Mouse (Mus musculus) retina, postnatal 7 days (tissue): Measurements from ENCODE around the gene A930033H14Rik.

ENCODE experiments used
- DNase-seq: peaks from one replicate; pipeline ENCODE4 v3.0.0-alpha.2; 2012; ENCODE audit warnings: low read depth, low spot score

The A930033H14Rik gene

GRCm38 (mm10) chr10:69212542-69213440 is at the start of gene A930033H14Rik:
TSS of gene A930033H14Rik (minus strand) at chr10:69213098.
- peak; percentile 84 for DNase-seq

- no peak for DNase-seq
Measured at GRCm38 (mm10) chr10:69259929-69260328, 47.0 kb upstream of the A930033H14Rik start.

GRCm38 (mm10) chr10:69259161-69259560 is 46.3 kb upstream of the A930033H14Rik start:
- no peak for DNase-seq

GRCm38 (mm10) chr10:69258588-69258987 is 45.7 kb upstream of the A930033H14Rik start:
- DNase-seq, result no peak

- no peak for DNase-seq
Measured at GRCm38 (mm10) chr10:69257592-69258133, 44.8 kb upstream of the A930033H14Rik start.

- no peak for DNase-seq
Measured at GRCm38 (mm10) chr10:69255594-69255993, 42.7 kb upstream of the A930033H14Rik start.

- peak; percentile 30 for DNase-seq
Measured at GRCm38 (mm10) chr10:69254390-69254847, 41.5 kb upstream of the A930033H14Rik start.

GRCm38 (mm10) chr10:69253686-69254080 is 40.8 kb upstream of the A930033H14Rik start:
- no peak for DNase-seq

GRCm38 (mm10) chr10:69253075-69253685 is 40.3 kb upstream of the A930033H14Rik start:
- no peak for DNase-seq

- no peak for DNase-seq
Measured at GRCm38 (mm10) chr10:69252112-69253074, 39.5 kb upstream of the A930033H14Rik start.

- no peak for DNase-seq
Measured at GRCm38 (mm10) chr10:69251254-69251653, 38.4 kb upstream of the A930033H14Rik start.

GRCm38 (mm10) chr10:69248261-69249160 is 35.6 kb upstream of the A930033H14Rik start:
- DNase-seq, result no peak

- DNase-seq, result no peak
Measured at GRCm38 (mm10) chr10:69247311-69248033, 34.6 kb upstream of the A930033H14Rik start.

GRCm38 (mm10) chr10:69246762-69247161 is 33.9 kb upstream of the A930033H14Rik start:
- DNase-seq, result no peak

- no peak for DNase-seq
Measured at GRCm38 (mm10) chr10:69245906-69246668, 33.2 kb upstream of the A930033H14Rik start.

GRCm38 (mm10) chr10:69245151-69245550 is 32.3 kb upstream of the A930033H14Rik start:
- DNase-seq, result no peak

GRCm38 (mm10) chr10:69240530-69240929 is 27.6 kb upstream of the A930033H14Rik start:
- DNase-seq, result no peak

GRCm38 (mm10) chr10:69238311-69238710 is 25.4 kb upstream of the A930033H14Rik start:
- no peak for DNase-seq

- DNase-seq, result no peak
Measured at GRCm38 (mm10) chr10:69237781-69238180, 24.9 kb upstream of the A930033H14Rik start.
